Mouse (Mus musculus): ENCODE measurements around the gene Setd1b. TPM values are rescaled to one million over a fixed set of nuclear protein-coding genes. Genes with fewer than 3 reads are reported as not detected.
A peak's percentile ranks its signal among the peaks of the same experiment; 100 is the strongest.
"Not testable (repeated sequence)": the region's sequence is repeated elsewhere in the genome, so short reads cannot be mapped to it uniquely, and the experiment has no call there.

The Setd1b gene
- polyA plus RNA-seq, 1 experiment from 2014 or later, result 10.3 TPM

DNA sequence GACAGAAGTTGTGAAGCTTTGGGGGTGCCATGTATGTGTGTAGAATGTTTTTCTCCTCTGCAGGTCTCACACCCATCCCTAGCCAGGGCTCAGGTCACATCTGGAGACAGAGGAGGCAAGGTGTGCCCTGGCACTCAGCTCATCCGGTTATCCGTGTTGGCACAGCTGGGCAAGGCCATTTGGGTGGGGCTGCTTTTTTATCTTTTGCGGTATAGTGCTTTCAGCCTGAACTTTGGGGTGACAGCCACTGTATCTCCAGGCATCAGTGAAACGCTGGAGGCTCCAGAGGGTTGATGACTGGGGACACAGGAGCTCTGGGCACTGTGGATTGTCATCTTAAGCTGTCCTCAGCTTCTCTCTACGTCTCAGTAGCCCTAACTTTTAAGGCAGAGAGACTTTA lies 51.4 kb downstream of the Setd1b start:
- ATAC-seq (replicated peaks; ENCODE audit: low FRiP score, low TSS enrichment, low read depth) (no peak), DNase-seq (ENCODE audit: low spot score) (no peak)
- Histone ChIP-seq H3K36me3 (ENCODE audit: control insufficient read depth, insufficient read depth, low read length) (no peaks in the 10 kb centered on the region), H3K4me3 (ENCODE audit: low read depth, low read length) (no peak overlapping the region), H3K27me3 (replicated peaks; ENCODE audit: control insufficient read depth, insufficient read depth, low read length) (0 out of 2 replicates have a peak, but pooled peaks cover 3% of the 10 kb centered on the region), H3K4me1 (replicated peaks; ENCODE audit: control insufficient read depth, insufficient read depth, low read length) (no peaks in the 10 kb centered on the region), H3K9ac (ENCODE audit: low read length) (no peak overlapping the region), H3K27ac (ENCODE audit: low read depth) (no peak overlapping the region), H3K9me3 (ENCODE audit: control insufficient read depth, low read length) (no peaks in the 10 kb centered on the region), H3K4me2 (ENCODE audit: low read length) (no peak overlapping the region)
- WGBS, result 80% methylated on average over 5 of the region's 5 CpGs

DNA sequence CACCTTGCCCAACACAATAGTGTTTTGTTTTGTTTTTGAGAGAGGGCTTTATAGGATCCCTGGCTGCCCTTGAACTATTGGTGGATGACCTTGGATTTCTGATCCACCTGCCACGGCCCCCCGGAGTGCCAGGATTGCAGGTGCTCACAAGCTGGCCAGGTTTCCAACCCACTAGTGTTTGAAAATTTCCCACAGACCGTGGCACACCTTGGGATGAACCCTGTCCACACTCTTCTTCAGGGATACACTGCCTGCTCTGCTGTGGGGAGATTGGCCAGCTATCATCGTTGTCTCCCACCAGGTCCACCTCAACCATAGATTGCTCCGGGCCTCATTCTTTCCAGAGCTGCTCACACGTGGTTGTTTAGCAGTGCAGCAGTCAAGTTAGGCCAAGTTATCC lies 52.9 kb downstream of the Setd1b start:
- 0 out of 2 replicates have a peak, but pooled peaks cover 3% of the 10 kb centered on the region for H3K27me3 ChIP-seq (replicated peaks; ENCODE audit: control insufficient read depth, insufficient read depth, low read length)
- no peaks in the 10 kb centered on the region for H3K9me3 ChIP-seq (ENCODE audit: control insufficient read depth, low read length)
- no peak for ATAC-seq (replicated peaks; ENCODE audit: low FRiP score, low TSS enrichment, low read depth)
- no peak overlapping the region for H3K27ac ChIP-seq (ENCODE audit: low read depth)
- H3K9ac ChIP-seq (ENCODE audit: low read length), result no peak overlapping the region
- WGBS, result 90% methylated on average over 6 of the region's 6 CpGs
- DNase-seq (ENCODE audit: low spot score), result peak; percentile 28
- H3K4me3 ChIP-seq (ENCODE audit: low read depth, low read length), result no peak overlapping the region
- H3K36me3 ChIP-seq (ENCODE audit: control insufficient read depth, insufficient read depth, low read length), result no peaks in the 10 kb centered on the region
- no peak overlapping the region for H3K4me2 ChIP-seq (ENCODE audit: low read length)
- no peaks in the 10 kb centered on the region for H3K4me1 ChIP-seq (replicated peaks; ENCODE audit: control insufficient read depth, insufficient read depth, low read length)

DNA sequence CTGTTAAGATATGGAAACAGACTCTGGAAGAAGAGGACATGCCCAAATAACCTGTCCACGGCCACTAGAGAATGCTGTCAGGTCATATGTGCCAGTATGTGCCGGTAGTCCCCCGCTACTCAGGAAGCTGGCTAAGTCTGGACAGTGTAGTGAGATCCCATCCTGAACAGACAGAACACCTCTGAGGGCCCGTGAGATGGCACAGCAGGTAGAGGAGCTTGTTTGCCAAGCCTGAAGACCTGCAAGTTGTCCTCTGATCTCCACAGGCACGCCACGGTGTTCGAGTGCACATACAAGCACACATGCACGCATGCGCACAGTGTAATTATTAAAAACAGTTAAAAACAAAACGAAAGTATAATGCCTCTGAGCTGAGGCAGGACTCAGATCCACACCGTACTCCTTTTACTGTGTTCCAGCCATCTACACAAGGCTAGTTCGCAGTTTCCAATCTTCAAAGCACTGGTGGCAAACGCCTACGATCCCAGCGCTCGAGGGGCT lies 53.6 kb downstream of the Setd1b start:
- H3K4me1 ChIP-seq (replicated peaks; ENCODE audit: control insufficient read depth, insufficient read depth, low read length), result no peaks in the 10 kb centered on the region
- H3K4me3 ChIP-seq (ENCODE audit: low read depth, low read length), result no peak overlapping the region
- no peak overlapping the region for H3K27ac ChIP-seq (ENCODE audit: low read depth)
- no peak overlapping the region for H3K4me2 ChIP-seq (ENCODE audit: low read length)
- H3K36me3 ChIP-seq (ENCODE audit: control insufficient read depth, insufficient read depth, low read length), result no peaks in the 10 kb centered on the region
- peak; percentile 41 for DNase-seq (ENCODE audit: low spot score)
- H3K9ac ChIP-seq (ENCODE audit: low read length), result no peak overlapping the region
- H3K27me3 ChIP-seq (replicated peaks; ENCODE audit: control insufficient read depth, insufficient read depth, low read length), result 0 out of 2 replicates have a peak, but pooled peaks cover 3% of the 10 kb centered on the region
- 91% methylated on average over 16 of the region's 16 CpGs for WGBS
- no peaks in the 10 kb centered on the region for H3K9me3 ChIP-seq (ENCODE audit: control insufficient read depth, low read length)
- no peak for ATAC-seq (replicated peaks; ENCODE audit: low FRiP score, low TSS enrichment, low read depth)

DNA sequence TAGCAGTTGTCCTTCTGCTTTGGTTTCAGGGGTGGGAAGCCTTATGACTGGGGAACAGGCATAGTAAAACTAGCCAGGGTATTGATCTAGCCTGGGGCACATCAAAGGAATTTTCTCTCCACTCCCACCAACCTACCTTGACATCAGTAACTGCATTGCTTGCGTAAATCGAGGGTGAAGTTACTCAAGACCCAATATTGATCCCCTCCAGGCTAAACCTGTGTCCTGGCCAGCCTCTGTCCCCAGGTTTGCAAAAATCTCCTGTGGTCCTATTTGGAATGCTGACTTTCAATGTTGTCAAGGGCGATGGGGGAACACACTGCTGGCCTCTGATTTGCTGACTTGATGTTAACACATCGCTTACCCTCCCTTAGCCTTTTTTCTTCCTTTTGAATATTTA lies 54.8 kb downstream of the Setd1b start:
- Histone ChIP-seq H3K4me1 (replicated peaks; ENCODE audit: control insufficient read depth, insufficient read depth, low read length) (no peaks in the 10 kb centered on the region), H3K27me3 (replicated peaks; ENCODE audit: control insufficient read depth, insufficient read depth, low read length) (no peaks in the 10 kb centered on the region), H3K9me3 (ENCODE audit: control insufficient read depth, low read length) (no peaks in the 10 kb centered on the region), H3K27ac (ENCODE audit: low read depth) (no peak overlapping the region), H3K4me2 (ENCODE audit: low read length) (no peak overlapping the region), H3K36me3 (ENCODE audit: control insufficient read depth, insufficient read depth, low read length) (no peaks in the 10 kb centered on the region), H3K9ac (ENCODE audit: low read length) (no peak overlapping the region), H3K4me3 (ENCODE audit: low read depth, low read length) (no peak overlapping the region)
- 68% methylated on average over 4 of the region's 4 CpGs for WGBS
- ATAC-seq (replicated peaks; ENCODE audit: low FRiP score, low TSS enrichment, low read depth) (no peak), DNase-seq (ENCODE audit: low spot score) (peak; percentile 49)

DNA sequence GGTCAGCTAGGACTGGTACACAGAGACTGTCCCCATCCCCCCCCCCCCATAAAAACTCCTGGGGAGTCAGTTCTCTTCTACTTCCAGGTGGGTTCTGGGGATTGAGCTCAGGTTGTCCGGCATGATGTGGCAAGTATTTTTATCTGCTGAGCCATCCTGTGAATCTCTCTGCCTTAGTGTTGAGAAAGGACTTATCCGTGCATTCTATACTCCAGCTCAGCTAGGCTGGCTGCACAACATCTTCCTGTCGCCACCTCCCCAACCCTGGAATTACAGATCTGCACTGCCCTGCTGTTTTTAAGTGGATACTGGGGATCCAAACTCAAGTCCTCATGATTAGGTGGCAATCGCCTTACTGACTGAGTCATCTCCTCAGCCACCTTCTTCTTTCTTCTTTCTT lies 56.5 kb downstream of the Setd1b start:
- Histone ChIP-seq H3K36me3 (ENCODE audit: control insufficient read depth, insufficient read depth, low read length) (no peaks in the 10 kb centered on the region), H3K4me2 (ENCODE audit: low read length) (no peak overlapping the region), H3K9me3 (ENCODE audit: control insufficient read depth, low read length) (no peaks in the 10 kb centered on the region), H3K4me3 (ENCODE audit: low read depth, low read length) (no peak overlapping the region), H3K27me3 (replicated peaks; ENCODE audit: control insufficient read depth, insufficient read depth, low read length) (no peaks in the 10 kb centered on the region), H3K27ac (ENCODE audit: low read depth) (no peak overlapping the region), H3K9ac (ENCODE audit: low read length) (no peak overlapping the region), H3K4me1 (replicated peaks; ENCODE audit: control insufficient read depth, insufficient read depth, low read length) (no peaks in the 10 kb centered on the region)
- ATAC-seq (replicated peaks; ENCODE audit: low FRiP score, low TSS enrichment, low read depth), result no peak
- 82% methylated on average over 4 of the region's 4 CpGs for WGBS
- peak; percentile 20 for DNase-seq (ENCODE audit: low spot score)

DNA sequence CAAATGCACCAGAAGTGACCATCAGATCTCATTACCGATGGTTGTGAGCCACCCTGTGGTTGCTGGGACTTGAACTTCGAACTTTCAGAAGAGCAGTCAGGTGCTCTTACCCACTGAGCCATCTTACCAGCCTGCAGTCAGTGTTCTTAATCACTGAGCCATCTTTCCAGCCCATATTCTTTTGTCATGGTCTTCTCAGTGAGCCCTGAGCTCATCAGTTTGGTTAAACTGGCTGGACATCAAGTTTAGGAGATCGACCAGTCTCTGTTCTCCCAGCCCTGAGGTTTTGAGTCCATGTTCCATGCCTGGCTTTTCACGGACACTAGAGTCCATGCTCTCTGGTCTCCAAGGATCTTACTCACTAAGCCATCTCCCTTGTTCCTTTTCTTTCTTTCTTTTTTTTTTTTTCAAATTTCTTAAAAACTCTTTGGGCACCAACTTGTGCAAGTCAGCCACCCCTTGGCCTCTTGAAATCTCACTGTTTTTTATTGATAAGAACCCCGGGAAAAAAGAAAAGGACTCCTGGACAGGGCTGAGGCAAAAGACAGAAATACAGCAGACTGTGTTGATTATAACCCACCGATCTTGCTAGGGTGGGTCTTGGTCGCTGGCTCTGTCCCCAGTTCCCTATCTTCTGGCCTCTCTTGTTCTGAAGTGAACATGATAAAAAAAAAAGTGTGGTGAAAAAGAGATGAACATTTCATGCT lies 59.0 kb downstream of the Setd1b start:
- H3K4me2 ChIP-seq (ENCODE audit: low read length); H3K4me3 ChIP-seq (ENCODE audit: low read depth, low read length); H3K36me3 ChIP-seq (ENCODE audit: control insufficient read depth, insufficient read depth, low read length); H3K9me3 ChIP-seq (ENCODE audit: control insufficient read depth, low read length); DNase-seq (ENCODE audit: low spot score); H3K27me3 ChIP-seq (replicated peaks; ENCODE audit: control insufficient read depth, insufficient read depth, low read length); ATAC-seq (replicated peaks; ENCODE audit: low FRiP score, low TSS enrichment, low read depth); H3K27ac ChIP-seq (ENCODE audit: low read depth); H3K9ac ChIP-seq (ENCODE audit: low read length); H3K4me1 ChIP-seq (replicated peaks; ENCODE audit: control insufficient read depth, insufficient read depth, low read length): not testable (repeated sequence)
- 87% methylated on average over 4 of the region's 7 CpGs for WGBS

DNA sequence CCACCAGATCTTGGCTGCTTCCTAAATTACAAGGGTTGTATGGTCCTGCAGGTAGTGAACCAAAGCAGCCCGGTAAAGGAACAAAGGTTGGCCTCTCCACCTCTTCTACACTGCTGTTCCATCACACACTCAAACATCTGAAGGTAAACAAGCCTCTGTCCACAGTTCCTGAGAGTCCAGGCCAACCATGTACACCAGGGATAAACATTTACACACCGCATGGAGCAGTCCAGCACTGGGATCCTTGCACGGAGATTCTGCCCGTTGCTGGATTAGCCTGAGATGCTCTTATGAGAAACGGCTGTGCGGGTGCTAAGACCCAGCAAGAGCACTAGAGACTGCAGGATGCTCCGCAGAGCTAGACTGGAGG lies 59.5 kb downstream of the Setd1b start:
- Histone ChIP-seq H3K4me1 (replicated peaks; ENCODE audit: control insufficient read depth, insufficient read depth, low read length) (no peaks in the 10 kb centered on the region), H3K4me2 (ENCODE audit: low read length) (no peak overlapping the region), H3K9ac (ENCODE audit: low read length) (no peak overlapping the region), H3K9me3 (ENCODE audit: control insufficient read depth, low read length) (no peaks in the 10 kb centered on the region), H3K27me3 (replicated peaks; ENCODE audit: control insufficient read depth, insufficient read depth, low read length) (no peaks in the 10 kb centered on the region), H3K27ac (ENCODE audit: low read depth) (no peak overlapping the region), H3K4me3 (ENCODE audit: low read depth, low read length) (no peak overlapping the region), H3K36me3 (ENCODE audit: control insufficient read depth, insufficient read depth, low read length) (no peaks in the 10 kb centered on the region)
- DNase-seq (ENCODE audit: low spot score) (peak; percentile 34), ATAC-seq (replicated peaks; ENCODE audit: low FRiP score, low TSS enrichment, low read depth) (no peak)
- WGBS, result 54% methylated on average over 7 of the region's 7 CpGs

DNA sequence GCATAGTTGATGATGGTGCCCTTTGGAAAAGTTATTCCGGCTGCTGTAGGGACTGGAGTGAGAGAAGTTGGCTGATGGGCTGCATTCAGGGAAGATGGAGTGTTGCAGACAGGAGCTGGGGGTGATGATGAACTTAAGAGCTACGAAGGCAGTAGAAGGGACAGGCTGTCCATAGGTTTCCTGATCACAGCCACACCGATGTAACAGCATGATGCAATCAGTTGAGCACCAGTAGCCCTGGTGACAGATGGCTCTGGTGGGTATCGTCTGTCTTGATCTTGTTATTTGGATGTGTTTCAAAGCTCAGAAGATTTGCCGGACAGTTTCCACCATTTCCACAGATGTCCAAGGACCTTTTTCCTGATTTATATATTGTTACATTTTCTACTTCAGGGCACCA lies 60.0 kb downstream of the Setd1b start:
- Histone ChIP-seq H3K9ac (ENCODE audit: low read length) (no peak overlapping the region), H3K27ac (ENCODE audit: low read depth) (no peak overlapping the region), H3K9me3 (ENCODE audit: control insufficient read depth, low read length) (no peaks in the 10 kb centered on the region), H3K4me3 (ENCODE audit: low read depth, low read length) (no peak overlapping the region), H3K4me1 (replicated peaks; ENCODE audit: control insufficient read depth, insufficient read depth, low read length) (no peaks in the 10 kb centered on the region), H3K36me3 (ENCODE audit: control insufficient read depth, insufficient read depth, low read length) (no peaks in the 10 kb centered on the region), H3K4me2 (ENCODE audit: low read length) (no peak overlapping the region), H3K27me3 (replicated peaks; ENCODE audit: control insufficient read depth, insufficient read depth, low read length) (no peaks in the 10 kb centered on the region)
- ATAC-seq (replicated peaks; ENCODE audit: low FRiP score, low TSS enrichment, low read depth), result no peak
- 82% methylated on average over 5 of the region's 5 CpGs for WGBS
- no peak for DNase-seq (ENCODE audit: low spot score)

DNA sequence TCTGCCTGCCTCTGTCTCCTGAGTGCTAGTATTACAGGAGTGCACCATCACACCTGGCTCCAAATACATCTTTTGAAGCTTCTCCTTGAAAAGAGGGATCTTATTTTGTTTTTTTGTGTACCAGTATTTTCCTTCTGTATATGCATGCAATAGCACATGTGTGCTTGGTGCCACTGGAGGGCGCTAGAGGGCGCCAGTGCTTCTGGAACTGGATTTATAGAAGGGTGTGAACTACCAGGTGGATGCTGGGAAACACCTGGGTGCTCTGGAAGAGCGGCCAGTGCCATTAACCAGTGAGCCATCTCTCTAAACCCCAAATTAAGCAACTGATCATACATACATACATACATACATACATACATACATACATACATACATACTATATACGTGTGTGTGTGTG lies 60.8 kb downstream of the Setd1b start:
- not testable (repeated sequence) for H3K4me3 ChIP-seq (ENCODE audit: low read depth, low read length); ATAC-seq (replicated peaks; ENCODE audit: low FRiP score, low TSS enrichment, low read depth); H3K36me3 ChIP-seq (ENCODE audit: control insufficient read depth, insufficient read depth, low read length); H3K9me3 ChIP-seq (ENCODE audit: control insufficient read depth, low read length); H3K4me1 ChIP-seq (replicated peaks; ENCODE audit: control insufficient read depth, insufficient read depth, low read length); H3K4me2 ChIP-seq (ENCODE audit: low read length); H3K9ac ChIP-seq (ENCODE audit: low read length); H3K27me3 ChIP-seq (replicated peaks; ENCODE audit: control insufficient read depth, insufficient read depth, low read length); DNase-seq (ENCODE audit: low spot score); H3K27ac ChIP-seq (ENCODE audit: low read depth)
- WGBS, result 61% methylated on average over 3 of the region's 4 CpGs
